13 mouse cellular contexts compared by ENCODE assay signal in the genomic region with DNA sequence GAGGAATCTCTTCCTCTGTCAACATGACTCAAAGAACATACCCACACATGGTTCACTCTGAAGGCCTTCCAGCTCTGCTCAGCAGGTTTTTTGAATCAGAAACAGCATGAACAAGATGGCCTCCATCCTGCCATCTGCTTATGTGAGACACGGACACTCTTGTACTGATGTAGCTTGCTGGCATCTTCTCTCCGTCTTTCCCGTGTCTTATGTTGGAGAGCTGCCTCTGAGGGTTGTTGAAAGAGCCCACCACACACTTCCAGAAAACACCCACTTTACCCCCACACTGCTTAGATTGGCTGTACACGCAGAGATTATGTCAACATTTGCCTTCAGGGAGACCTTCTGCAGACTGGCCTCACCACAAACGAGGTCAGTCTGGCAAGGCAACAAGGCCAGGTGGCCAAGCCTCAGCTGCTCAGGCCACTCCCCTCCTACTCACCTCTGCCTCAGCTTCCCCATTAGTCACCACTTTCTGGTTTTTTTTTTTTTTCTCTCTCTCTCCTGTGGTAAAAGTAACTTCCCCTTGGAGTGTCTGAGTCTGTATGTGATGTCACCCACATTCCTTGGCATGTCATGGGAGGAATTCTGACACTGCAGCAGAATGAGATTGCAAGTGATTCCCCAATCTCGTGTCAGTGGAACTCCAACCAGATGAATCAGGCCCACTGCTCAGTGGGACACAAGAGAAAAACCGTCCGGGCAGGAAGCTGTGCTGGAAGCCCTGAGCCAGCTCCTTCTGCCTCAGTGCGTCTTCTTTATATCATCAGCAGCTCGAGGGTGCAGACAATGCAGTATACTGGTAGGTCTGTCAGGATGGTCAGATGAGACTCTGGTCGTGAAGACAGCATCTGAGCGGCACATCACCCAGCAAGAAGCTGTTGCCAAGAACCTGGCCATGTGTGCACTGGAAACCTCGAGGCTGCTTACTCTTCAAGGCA. TPM values are rescaled to one million over a fixed set of nuclear protein-coding genes. Genes with fewer than 3 reads are reported as not detected.
A peak's percentile ranks its signal among the peaks of the same experiment; 100 is the strongest.
DNase-seq lines count a peak whose midpoint lies in the region; ATAC-seq and TF ChIP-seq lines count a peak whose summit lies in the region.
"Had no signal": no experiment of that assay in that cellular context is flagged by ENCODE, and none has a peak within 500 bp of the region (broad histone marks: within the 10 kb centered on the region; RNA-seq: fewer than 3 reads in every experiment).

No protein-coding gene starts in this region.

- H3K9me3 ChIP-seq in hindbrain, postnatal 0 days (ENCODE audit: low read length) = 0 out of 2 replicates have a peak, but pooled peaks cover 3% of the 10 kb centered on the region
- H3K9me3 ChIP-seq in hindbrain, embryonic 11.5 days (ENCODE audit: control insufficient read depth, low read length) = no peaks in the 10 kb centered on the region
- H3K9me3 ChIP-seq: heart, embryonic 12.5 days; kidney, embryonic 15.5 days had no signal

- WGBS in hindbrain, postnatal 0 days = 64% methylated on average over 13 of the region's 13 CpGs
- 80% methylated on average over 13 of the region's 13 CpGs for WGBS in hindbrain, embryonic 11.5 days
- WGBS in heart, adult 2 months = 56% methylated on average over 13 of the region's 13 CpGs

- H3K4me2 ChIP-seq in hindbrain, postnatal 0 days (ENCODE audit: low read depth, low read length) = no peak overlapping the region
- H3K4me2 ChIP-seq in hindbrain, embryonic 11.5 days (replicated peaks; ENCODE audit: low read depth, low read length) = no peak overlapping the region
- H3K4me2 ChIP-seq: heart, embryonic 12.5 days; hindbrain, embryonic 14.5 days; kidney, embryonic 15.5 days had no signal

- H3K36me3 ChIP-seq in hindbrain, postnatal 0 days (ENCODE audit: insufficient read depth, low read length) = no peaks in the 10 kb centered on the region
- no peaks in the 10 kb centered on the region for H3K36me3 ChIP-seq in hindbrain, embryonic 11.5 days (ENCODE audit: control insufficient read depth, insufficient read depth, low read length)
- no peaks in the 10 kb centered on the region; the same call in 1 of the 2 replicates for H3K36me3 ChIP-seq in heart, adult 2 months (ENCODE audit: control insufficient read depth, insufficient read depth, low read length)
- H3K36me3 ChIP-seq: heart, embryonic 12.5 days; kidney, embryonic 15.5 days had no signal

- peak; percentile 55 for ATAC-seq in hindbrain, postnatal 0 days
- ATAC-seq in hindbrain, embryonic 11.5 days (ENCODE audit: low FRiP score) = no peak

- no peak overlapping the region for H3K27ac ChIP-seq in hindbrain, postnatal 0 days
- no peak overlapping the region for H3K27ac ChIP-seq in hindbrain, embryonic 11.5 days (ENCODE audit: low read depth, low read length)
- no peak overlapping the region for H3K27ac ChIP-seq in heart, adult 2 months
- H3K27ac ChIP-seq: hindbrain, embryonic 14.5 days; kidney, embryonic 15.5 days had no signal

- no peaks in the 10 kb centered on the region for H3K79me2 ChIP-seq in heart, adult 2 months (replicated peaks; ENCODE audit: control insufficient read depth, insufficient read depth, low read length)

- peaks cover 3% of the 10 kb centered on the region; the same call in 1 of the 2 replicates for H3K4me1 ChIP-seq in hindbrain, postnatal 0 days (ENCODE audit: insufficient read depth, low read length)
- no peaks in the 10 kb centered on the region for H3K4me1 ChIP-seq in hindbrain, embryonic 11.5 days (replicated peaks; ENCODE audit: control insufficient read depth, insufficient read depth, low read length)
- no peaks in the 10 kb centered on the region for H3K4me1 ChIP-seq in heart, adult 2 months (ENCODE audit: control insufficient read depth, insufficient read depth, low read length)

- TF ChIP-seq CTCF in hindbrain, postnatal 0 days (IDR thresholded peaks at IDR 0.05; ENCODE audit: low read depth) = no peak
- TF ChIP-seq CTCF in heart, adult 2 months (IDR thresholded peaks at IDR 0.05) = no peak

- TF ChIP-seq POLR2A in heart, adult 2 months (IDR thresholded peaks at IDR 0.05; ENCODE audit: insufficient read depth, low read depth, low read length) = no peak

- DNase-seq in hindbrain, postnatal 0 days (ENCODE audit: low spot score) = peak; percentile 25
- DNase-seq in hindbrain, embryonic 11.5 days (ENCODE audit: low spot score) = no peak
- DNase-seq in 3134 (ENCODE audit: extremely low read depth, insufficient read length, low spot score) = peak; percentile 79
- peak; percentile 86 for DNase-seq in 3T3-L1 (ENCODE audit: low read depth, low spot score)
- peak; percentile 90 for DNase-seq in cerebellum, adult 9-10 months
- DNase-seq in spleen, postnatal 36 days (ENCODE audit: low spot score in 2 of 2) = no peak
- no peak for DNase-seq in left cerebral cortex, adult 9 months (ENCODE audit: low spot score in 2 of 2)
- no peak for DNase-seq in heart, adult 2 months
- DNase-seq: liver; spleen, adult 18-20 months had no signal

- H3K4me3 ChIP-seq in hindbrain, postnatal 0 days (ENCODE audit: low read length) = no peak overlapping the region
- no peak overlapping the region for H3K4me3 ChIP-seq in hindbrain, embryonic 11.5 days (ENCODE audit: low read depth, low read length)
- no peak overlapping the region for H3K4me3 ChIP-seq in heart, adult 2 months
- H3K4me3 ChIP-seq: heart, embryonic 12.5 days; kidney, embryonic 15.5 days had no signal

- no peak for TF ChIP-seq EP300 in heart, adult 2 months (IDR thresholded peaks at IDR 0.05; ENCODE audit: insufficient read depth, low read depth, low read length)

- no peaks in the 10 kb centered on the region for H3K27me3 ChIP-seq in hindbrain, postnatal 0 days (ENCODE audit: insufficient read depth, low read length)
- H3K27me3 ChIP-seq in hindbrain, embryonic 11.5 days (ENCODE audit: control insufficient read depth, insufficient read depth, low read length) = no peaks in the 10 kb centered on the region
- H3K27me3 ChIP-seq in heart, adult 2 months (ENCODE audit: control insufficient read depth, insufficient read depth, low read length) = no peaks in the 10 kb centered on the region
- H3K27me3 ChIP-seq: heart, embryonic 12.5 days; kidney, embryonic 15.5 days had no signal

- H3K9ac ChIP-seq in hindbrain, postnatal 0 days (replicated peaks; ENCODE audit: low read length) = no peak overlapping the region
- H3K9ac ChIP-seq in hindbrain, embryonic 11.5 days (ENCODE audit: low read depth, low read length) = no peak overlapping the region
- H3K9ac ChIP-seq in heart, adult 2 months (ENCODE audit: low read depth, low read length) = no peak overlapping the region
- H3K9ac ChIP-seq: heart, embryonic 12.5 days; hindbrain, embryonic 14.5 days; kidney, embryonic 15.5 days had no signal

- intact Hi-C loops in heart, adult 2 months (cut with DNase I) = no loop called here

RNA-seq across cellular contexts. Expression of gene Ust, which starts 19.4 kb away (rescaled TPM):
- total RNA-seq in hindbrain, postnatal 0 days (2014; rRNA removed) = 12.1 and 14.8 TPM in 2 replicates
- 7.7 and 8.0 TPM in 2 replicates for polyA plus RNA-seq in hindbrain, postnatal 0 days (2015; fragmentation: Nextera tagmentation; extraction: Ambion mirVana)
- polyA plus RNA-seq in hindbrain, embryonic 11.5 days (2014; fragmentation: Nextera tagmentation; extraction: Ambion mirVana) = 3.2 and 3.8 TPM in 2 replicates
- total RNA-seq in heart, adult 2 months (2021) = 1 to 10 TPM; 1.6 to 1.7 TPM
- 1.1 and 1.3 TPM in 2 replicates for polyA plus RNA-seq in heart, adult 2 months (2012; rRNA removed)

Comparison
In these comparisons a context has a peak if more than half of its experiments do, and no peak if none do; other contexts are left out.
1. DNase-seq: peak in hindbrain, postnatal 0 days (single experiment), 3134 (single experiment), 3T3-L1 (single experiment) and cerebellum, adult 9-10 months (single experiment); none in hindbrain, embryonic 11.5 days (single experiment), spleen, postnatal 36 days (0 of 2), left cerebral cortex, adult 9 months (0 of 2) and heart, adult 2 months (0 of 2).